Mouse (Mus musculus) liver, embryonic 14.5 days (tissue): Measurements from ENCODE around the gene A630001G21Rik. TPM values are rescaled to one million over a fixed set of nuclear protein-coding genes. Genes with fewer than 3 reads are reported as not detected.

Experiments
- ATAC-seq: fragments of 200-750 bp; cut with Nextera tagmentation; 2 replicates; pipeline ENCODE4 v1.8.0; 2017; ENCODE audit warnings: moderate number of reproducible peaks, mild to moderate bottlenecking, moderate library complexity; ENCODE audit not compliant: insufficient read depth
- DNase-seq, 3 experiments: peaks; one replicate each; pipeline ENCODE4 v3.0.0-alpha.2; 2012 to 2013; ENCODE audit warnings: low read depth in 3 of 3, low spot score in 3 of 3
- H3K27ac ChIP-seq: fragments of 300-500 bp; sonication (generic); 2 replicates; pipeline ENCODE4 v1.5.1; 2014; ENCODE audit warnings: moderate library complexity, mild to moderate bottlenecking, control low read depth, inconsistent platforms
- H3K27me3 ChIP-seq: fragments of 300-500 bp; sonication (generic); 2 replicates; pipeline ENCODE4 v1.6.1; 2014; ENCODE audit warnings: mild to moderate bottlenecking, low read length, moderate library complexity; ENCODE audit not compliant: control insufficient read depth, insufficient read depth
- H3K36me3 ChIP-seq: fragments of 300-500 bp; sonication (generic); replicated peaks from 2 replicates; pipeline ENCODE4 v1.6.1; 2014; ENCODE audit warnings: low read depth; ENCODE audit not compliant: control insufficient read depth, insufficient read depth
- H3K4me1 ChIP-seq, 2 experiments: fragments of 200-500 bp in 1 of 2; fragments of 300-500 bp in 1 of 2; sonication (generic) in 1 of 2; replicated peaks; 2 replicates each; pipeline ENCODE4 v1.6.1; 2012 to 2014; ENCODE audit warnings: antibody characterized with exemption in 1 of 2, inconsistent platforms in 1 of 2, low read length in 1 of 2; ENCODE audit not compliant: control insufficient read depth in 2 of 2, insufficient read depth in 2 of 2
- H3K4me2 ChIP-seq: fragments of 300-500 bp; sonication (generic); 2 replicates; pipeline ENCODE4 v1.6.1; 2014; ENCODE audit warnings: low read depth, mild to moderate bottlenecking, control low read depth, moderate library complexity
- H3K4me3 ChIP-seq, 2 experiments: fragments of 200-500 bp in 1 of 2; fragments of 300-500 bp in 1 of 2; sonication (generic) in 1 of 2; 2 replicates each; pipeline ENCODE4 v1.5.1; 2012 to 2014; ENCODE audit warnings: low read depth in 2 of 2, low read length in 2 of 2, mild to moderate bottlenecking in 2 of 2, control low read depth in 1 of 2, inconsistent platforms in 1 of 2, moderate library complexity in 1 of 2; ENCODE audit not compliant: insufficient read depth in 1 of 2
- H3K9ac ChIP-seq: fragments of 300-500 bp; sonication (generic); replicated peaks from 2 replicates; pipeline ENCODE4 v1.6.1; 2014; ENCODE audit warnings: mild to moderate bottlenecking, control low read depth, moderate library complexity
- H3K9me3 ChIP-seq: fragments of 300-500 bp; sonication (generic); 2 replicates; pipeline ENCODE4 v1.6.1; 2016; ENCODE audit warnings: low read length, mixed read lengths; ENCODE audit not compliant: control insufficient read depth
- CTCF ChIP-seq: IDR thresholded peaks from 2 replicates; pipeline ENCODE4 v1.5.1; 2016; ENCODE audit warnings: antibody characterized with exemption, low read depth, control low read depth
- EP300 ChIP-seq: IDR thresholded peaks from 2 replicates; pipeline ENCODE4 v1.6.1; 2016; ENCODE audit warnings: antibody characterized with exemption, low read depth
- WGBS: fragments of 180-500 bp; shearing (Covaris S2); extraction: QIAGEN DNeasy Blood & Tissue Kit; methylation state at CpG from one replicate; pipeline ENCODE4 v1.1.7; 2014; ENCODE audit not compliant: insufficient replicate concordance; 5-methylcytosine and 5-hydroxymethylcytosine counted together
- polyA plus RNA-seq, 2 experiments: library from polyadenylated mRNA; depleted of rRNA in 1 of 2; stranded (reverse) in 1 of 2; unstranded in 1 of 2; fragments of >200 nt; fragmentation: Nextera tagmentation in 1 of 2; extraction: Ambion mirVana in 1 of 2; gene quantifications; 2 replicates each; pipeline versions ENCODE4 v1.2.1 to v1.2.3; 2012 to 2014

A630001G21Rik gene
- polyA plus RNA-seq, 2 experiments: 2.6 to 2.9 TPM

- TF ChIP-seq EP300: no peak
- TF ChIP-seq CTCF: no peak
- Histone ChIP-seq H3K36me3 (no peaks in the 10 kb centered on the region), H3K27ac (no peak overlapping the region), H3K4me2 (no peak overlapping the region), H3K9ac (no peak overlapping the region), H3K4me1 (peaks cover 0 to under 1% of the 10 kb centered on the region in 2 experiments; a peak in 1 of 4 replicates), H3K27me3 (no peaks in the 10 kb centered on the region), H3K9me3 (no peaks in the 10 kb centered on the region), H3K4me3 (no peak overlapping the region)
- DNase-seq (no peak), ATAC-seq (no peak)
- 87% methylated on average over 8 of the region's 8 CpGs for WGBS
Measured at GRCm38 (mm10) chr1:85804551-85804950, 26.1 kb upstream of the A630001G21Rik start.

DNA sequence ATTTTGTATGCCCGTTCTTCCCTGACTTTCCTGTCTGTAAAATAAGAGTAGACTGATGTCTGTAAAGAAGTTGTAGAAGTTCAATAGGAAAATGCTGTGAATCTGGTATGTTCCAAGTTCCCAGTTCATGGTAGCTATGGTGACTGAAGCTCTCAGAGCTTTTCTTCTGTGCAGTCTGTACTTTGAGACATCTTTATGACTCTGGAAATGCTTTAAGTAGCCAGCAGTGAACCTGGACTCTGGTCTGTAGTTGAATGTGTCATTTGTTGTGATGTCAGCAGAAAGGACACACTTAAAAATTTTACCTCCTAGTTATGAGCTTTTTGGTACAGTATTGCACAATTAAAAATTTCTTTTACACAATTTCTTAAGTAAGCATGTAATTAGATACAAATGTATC is 24.1 kb upstream of the A630001G21Rik start:
- ATAC-seq: no peak

DNA sequence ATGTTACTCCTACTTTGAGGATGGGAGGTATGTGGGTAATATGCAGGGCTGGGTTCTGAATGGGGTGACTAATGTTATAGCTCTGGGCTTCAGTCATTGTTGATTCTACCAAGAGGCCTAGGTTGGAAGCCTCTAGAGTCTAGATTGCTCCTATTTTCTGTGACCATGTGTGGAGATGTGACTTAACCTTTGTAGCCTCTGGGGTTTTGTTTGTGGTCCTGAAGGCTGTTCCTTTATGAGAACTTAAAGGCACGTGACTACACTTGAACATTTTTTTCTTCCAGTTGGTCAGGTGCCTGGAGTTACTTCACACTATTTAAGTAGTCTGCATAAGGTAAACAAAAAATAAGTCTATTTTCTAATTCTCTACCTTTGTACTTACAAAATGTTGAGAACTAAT is 21.3 kb upstream of the A630001G21Rik start:
- ATAC-seq (no peak), DNase-seq (no peak)
- H3K27me3 ChIP-seq: no peaks in the 10 kb centered on the region
- 0 out of 2 replicates have a peak, but pooled peaks cover 2% of the 10 kb centered on the region for H3K36me3 ChIP-seq
- no peak overlapping the region for H3K9ac ChIP-seq
- H3K4me3 ChIP-seq: no peak overlapping the region
- H3K9me3 ChIP-seq: no peaks in the 10 kb centered on the region
- peaks cover 7 to 9% of the 10 kb centered on the region in 2 experiments; a peak in 3 of 4 replicates for H3K4me1 ChIP-seq
- WGBS: 72% methylated on average over 1 of the region's 1 CpGs
- TF ChIP-seq EP300: no peak
- no peak for TF ChIP-seq CTCF
- no peak overlapping the region for H3K27ac ChIP-seq
- H3K4me2 ChIP-seq: no peak overlapping the region

More for the DNA sequence above, 24.1 kb upstream of the A630001G21Rik start:
- Histone ChIP-seq H3K36me3 (no peaks in the 10 kb centered on the region), H3K9ac (no peak overlapping the region), H3K4me3 (no peak overlapping the region), H3K4me1 (peaks cover 0 to under 1% of the 10 kb centered on the region in 2 experiments; a peak in 2 of 4 replicates), H3K27me3 (no peaks in the 10 kb centered on the region), H3K9me3 (no peaks in the 10 kb centered on the region), H3K27ac (no peak overlapping the region), H3K4me2 (no peak overlapping the region)
- 76% methylated on average over 1 of the region's 1 CpGs for WGBS
- DNase-seq: no peak
- no peak for TF ChIP-seq EP300
- TF ChIP-seq CTCF: no peak

- Histone ChIP-seq H3K9me3 (no peaks in the 10 kb centered on the region), H3K4me3 (peak overlapping the region; percentile 17 to 20; a peak in 2 of 4 replicates), H3K27ac (no peak overlapping the region), H3K4me2 (peak overlapping the region; percentile 61), H3K27me3 (no peaks in the 10 kb centered on the region), H3K36me3 (0 out of 2 replicates have a peak, but pooled peaks cover 2% of the 10 kb centered on the region), H3K4me1 (peaks cover 7 to 12% of the 10 kb centered on the region in 2 experiments), H3K9ac (no peak overlapping the region)
- WGBS: 37% methylated on average over 3 of the region's 3 CpGs
- DNase-seq: no peak
- ATAC-seq: no peak
- TF ChIP-seq EP300: no peak
- TF ChIP-seq CTCF: no peak
Measured at GRCm38 (mm10) chr1:85795196-85795595, 16.8 kb upstream of the A630001G21Rik start.

DNA sequence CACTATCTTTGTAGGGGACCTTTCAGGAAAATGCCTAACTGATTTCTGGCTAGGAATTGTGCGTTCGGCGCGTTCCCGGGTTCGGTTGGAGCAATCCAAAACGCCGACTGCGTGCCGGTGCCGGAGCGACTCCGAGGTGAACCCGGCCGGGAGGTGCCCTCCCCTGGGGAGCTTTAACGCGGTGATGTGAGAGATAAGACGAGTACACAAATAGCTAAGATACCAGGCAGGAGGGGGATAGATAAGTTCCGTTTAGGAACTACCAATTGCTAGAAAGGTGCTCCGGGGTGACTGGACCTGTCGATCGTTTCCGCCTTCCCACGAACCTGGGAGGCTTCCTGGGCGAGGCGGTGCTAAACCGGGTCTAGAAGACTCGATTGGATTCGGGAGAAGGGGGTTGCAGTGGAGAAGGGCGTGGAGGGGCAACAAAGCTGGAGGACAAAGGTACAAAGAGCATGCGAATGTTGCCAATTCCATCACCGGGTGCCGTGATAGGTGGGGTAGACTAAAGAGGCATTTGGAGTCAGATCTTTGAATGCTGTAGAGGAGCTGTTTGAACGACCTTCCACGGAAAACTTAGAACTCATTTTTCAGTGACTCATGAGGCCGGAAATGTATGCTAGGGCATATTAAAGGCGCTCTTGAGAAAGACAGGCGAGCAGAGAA is 15.8 kb upstream of the A630001G21Rik start:
- TF ChIP-seq CTCF (no peak), EP300 (no peak)
- Histone ChIP-seq H3K36me3 (0 out of 2 replicates have a peak, but pooled peaks cover 2% of the 10 kb centered on the region), H3K9me3 (no peaks in the 10 kb centered on the region), H3K4me3 (peak overlapping the region; percentile 82 to 99), H3K27me3 (no peaks in the 10 kb centered on the region), H3K4me1 (peaks cover 7 to 12% of the 10 kb centered on the region in 2 experiments), H3K4me2 (peak overlapping the region; percentile 82), H3K27ac (peak overlapping the region; percentile 65), H3K9ac (peak overlapping the region; percentile 76)
- ATAC-seq: peak; percentile 69
- WGBS: under 1% methylated on average over 38 of the region's 38 CpGs
- peak; percentile 41 to 54 (median 47) for DNase-seq
